In genomic region chr11:78500623-78501202, GRCm38 (mm10) we compare ENCODE assay signal across 19 mouse cellular contexts. TPM values are rescaled to one million over a fixed set of nuclear protein-coding genes. Genes with fewer than 3 reads are reported as not detected.
DNase-seq lines count a peak whose midpoint lies in the region; ATAC-seq lines count a peak whose summit lies in the region.
"Had no signal": no experiment of that assay in that cellular context is flagged by ENCODE, and none has a peak within 500 bp of the region (broad histone marks: within the 10 kb centered on the region; RNA-seq: fewer than 3 reads in every experiment).

No protein-coding gene starts in this region.

- no peak overlapping the region for H3K4me2 ChIP-seq in hindbrain, embryonic 11.5 days (replicated peaks; ENCODE audit: low read depth, low read length)
- no peak overlapping the region; the same call in 1 of the 2 replicates for H3K4me2 ChIP-seq in hindbrain, embryonic 14.5 days (replicated peaks)
- no peak overlapping the region for H3K4me2 ChIP-seq in midbrain, embryonic 13.5 days (replicated peaks)
- H3K4me2 ChIP-seq in intestine, embryonic 16.5 days (ENCODE audit: low read depth, low read length) = no peak overlapping the region

- DNase-seq in hindbrain, embryonic 10.5 days (ENCODE audit: low spot score) = no peak
- no peak for DNase-seq in hindbrain, embryonic 11.5 days (ENCODE audit: low spot score)
- no peak for DNase-seq in hindbrain, embryonic 14.5 days (ENCODE audit: low spot score)
- DNase-seq in liver = peak; percentile 35
- DNase-seq in urinary bladder, postnatal 14 days (ENCODE audit: low spot score) = no peak
- DNase-seq: adrenal gland, postnatal 10 days; cerebellum, adult 18-20 months; gastrocnemius, postnatal 25 days; kidney, postnatal 10 days; layer of hippocampus, adult 9-11 months; right cerebral cortex, postnatal 14 days; thymus, adult 2 months had no signal

- peaks cover 44% of the 10 kb centered on the region for H3K4me1 ChIP-seq in hindbrain, embryonic 10.5 days (replicated peaks)
- H3K4me1 ChIP-seq in hindbrain, embryonic 11.5 days (replicated peaks; ENCODE audit: control insufficient read depth, insufficient read depth, low read length) = no peaks in the 10 kb centered on the region
- H3K4me1 ChIP-seq in hindbrain, embryonic 14.5 days (replicated peaks; ENCODE audit: control insufficient read depth, insufficient read depth, low read length) = peaks cover 16% of the 10 kb centered on the region
- H3K4me1 ChIP-seq in midbrain, embryonic 13.5 days (replicated peaks) = peaks cover 23% of the 10 kb centered on the region
- H3K4me1 ChIP-seq in intestine, embryonic 16.5 days (ENCODE audit: control insufficient read depth, insufficient read depth, low read length) = peaks cover 8% of the 10 kb centered on the region

- peak overlapping the region; percentile 24 for H3K4me3 ChIP-seq in hindbrain, embryonic 10.5 days
- H3K4me3 ChIP-seq in hindbrain, embryonic 11.5 days (ENCODE audit: low read depth, low read length) = no peak overlapping the region
- peak overlapping the region; percentile 15; the same call in 1 of the 2 replicates for H3K4me3 ChIP-seq in hindbrain, embryonic 14.5 days (replicated peaks; ENCODE audit: low read length)
- H3K4me3 ChIP-seq in midbrain, embryonic 13.5 days (replicated peaks) = no peak overlapping the region
- H3K4me3 ChIP-seq in intestine, embryonic 16.5 days (ENCODE audit: low read length) = no peak overlapping the region
- H3K4me3 ChIP-seq: heart, embryonic 10.5 days; myocyte had no signal

- 80% methylated on average over 9 of the region's 9 CpGs for WGBS in hindbrain, embryonic 10.5 days
- 83% methylated on average over 9 of the region's 9 CpGs for WGBS in hindbrain, embryonic 11.5 days
- whole genome bisulfite sequencing in hindbrain, embryonic 14.5 days = 85% methylated on average over 9 of the region's 9 CpGs
- WGBS in midbrain, embryonic 13.5 days = 84% methylated on average over 9 of the region's 9 CpGs
- 46% methylated on average over 9 of the region's 9 CpGs for WGBS in intestine, embryonic 16.5 days

- peak overlapping the region; percentile 66 for H3K27ac ChIP-seq in hindbrain, embryonic 10.5 days
- H3K27ac ChIP-seq in hindbrain, embryonic 11.5 days (ENCODE audit: low read depth, low read length) = no peak overlapping the region
- H3K27ac ChIP-seq in hindbrain, embryonic 14.5 days = no peak overlapping the region
- no peak overlapping the region for H3K27ac ChIP-seq in midbrain, embryonic 13.5 days
- H3K27ac ChIP-seq in intestine, embryonic 16.5 days (ENCODE audit: low read length) = no peak overlapping the region
- H3K27ac ChIP-seq: heart, embryonic 10.5 days had no signal

- H3K36me3 ChIP-seq in hindbrain, embryonic 10.5 days = peaks cover 5% of the 10 kb centered on the region
- H3K36me3 ChIP-seq in hindbrain, embryonic 11.5 days (ENCODE audit: control insufficient read depth, insufficient read depth, low read length) = no peaks in the 10 kb centered on the region
- H3K36me3 ChIP-seq in hindbrain, embryonic 14.5 days (replicated peaks; ENCODE audit: control insufficient read depth, insufficient read depth) = 0 out of 2 replicates have a peak, but pooled peaks cover 2% of the 10 kb centered on the region
- H3K36me3 ChIP-seq in midbrain, embryonic 13.5 days = peaks cover 6% of the 10 kb centered on the region; the same call in 1 of the 2 replicates
- no peaks in the 10 kb centered on the region for H3K36me3 ChIP-seq in intestine, embryonic 16.5 days (ENCODE audit: control insufficient read depth, insufficient read depth, low read length)

- H3K9ac ChIP-seq in hindbrain, embryonic 11.5 days (ENCODE audit: low read depth, low read length) = no peak overlapping the region
- H3K9ac ChIP-seq in hindbrain, embryonic 14.5 days = no peak overlapping the region
- H3K9ac ChIP-seq in midbrain, embryonic 13.5 days (replicated peaks) = 0 out of 2 replicates have a peak overlapping the region, but pooled peaks have one; percentile 23
- no peak overlapping the region for H3K9ac ChIP-seq in intestine, embryonic 16.5 days (ENCODE audit: low read depth, low read length)

- peaks cover 43% of the 10 kb centered on the region for H3K27me3 ChIP-seq in hindbrain, embryonic 10.5 days (ENCODE audit: insufficient read depth, poor library complexity, severe bottlenecking)
- H3K27me3 ChIP-seq in hindbrain, embryonic 11.5 days (ENCODE audit: control insufficient read depth, insufficient read depth, low read length) = peaks cover 8% of the 10 kb centered on the region
- H3K27me3 ChIP-seq in hindbrain, embryonic 14.5 days (ENCODE audit: control insufficient read depth, insufficient read depth, low read length) = peaks cover 7% of the 10 kb centered on the region; the same call in 1 of the 2 replicates
- H3K27me3 ChIP-seq in midbrain, embryonic 13.5 days = peaks cover 16% of the 10 kb centered on the region; the same call in 1 of the 2 replicates
- H3K27me3 ChIP-seq in intestine, embryonic 16.5 days (replicated peaks; ENCODE audit: control insufficient read depth, insufficient read depth, low read length) = peaks cover 18% of the 10 kb centered on the region

- H3K9me3 ChIP-seq in hindbrain, embryonic 10.5 days = no peaks in the 10 kb centered on the region
- no peaks in the 10 kb centered on the region for H3K9me3 ChIP-seq in hindbrain, embryonic 11.5 days (ENCODE audit: control insufficient read depth, low read length)
- no peaks in the 10 kb centered on the region for H3K9me3 ChIP-seq in hindbrain, embryonic 14.5 days (ENCODE audit: control insufficient read depth, low read length)
- no peaks in the 10 kb centered on the region for H3K9me3 ChIP-seq in midbrain, embryonic 13.5 days
- no peaks in the 10 kb centered on the region for H3K9me3 ChIP-seq in intestine, embryonic 16.5 days (ENCODE audit: control insufficient read depth, low read length)
- H3K9me3 ChIP-seq: heart, embryonic 10.5 days had no signal

- no peak for ATAC-seq in hindbrain, embryonic 11.5 days (ENCODE audit: low FRiP score)
- ATAC-seq in hindbrain, embryonic 14.5 days (ENCODE audit: low FRiP score) = no peak
- no peak for ATAC-seq in midbrain, embryonic 13.5 days
- no peak for ATAC-seq in intestine, embryonic 16.5 days
- ATAC-seq: intestine, postnatal 0 days had no signal

RNA-seq across cellular contexts. Expression of gene Vtn, which starts 1.8 kb away (rescaled TPM):
- polyA plus RNA-seq in hindbrain, embryonic 10.5 days (2016; fragmentation: Nextera tagmentation; extraction: Ambion mirVana) = 66.9 and 96.6 TPM in 2 replicates
- polyA plus RNA-seq in hindbrain, embryonic 11.5 days (2014; fragmentation: Nextera tagmentation; extraction: Ambion mirVana) = 95.4 and 129 TPM in 2 replicates
- 178 and 201 TPM in 2 replicates for polyA plus RNA-seq in hindbrain, embryonic 14.5 days (2014; fragmentation: Nextera tagmentation; extraction: Ambion mirVana)
- 109 and 138 TPM in 2 replicates for polyA plus RNA-seq in midbrain, embryonic 13.5 days (2015; fragmentation: Nextera tagmentation; extraction: Ambion mirVana)
- polyA plus RNA-seq in intestine, embryonic 16.5 days (2015; fragmentation: Nextera tagmentation; extraction: Ambion mirVana) = 18.1 and 29.3 TPM in 2 replicates
- polyA plus RNA-seq: myocyte had no signal

RNA-seq across cellular contexts. Expression of gene Sebox, which starts 2.5 kb away (rescaled TPM):
- polyA plus RNA-seq in hindbrain, embryonic 10.5 days (2016; fragmentation: Nextera tagmentation; extraction: Ambion mirVana) = not detected in 2 replicates
- not detected in 2 replicates for polyA plus RNA-seq in hindbrain, embryonic 11.5 days (2014; fragmentation: Nextera tagmentation; extraction: Ambion mirVana)
- 0.21 TPM in 1 of 2 replicates, not detected in the other for polyA plus RNA-seq in hindbrain, embryonic 14.5 days (2014; fragmentation: Nextera tagmentation; extraction: Ambion mirVana)
- not detected in 2 replicates for polyA plus RNA-seq in midbrain, embryonic 13.5 days (2015; fragmentation: Nextera tagmentation; extraction: Ambion mirVana)
- not detected in 2 replicates for polyA plus RNA-seq in intestine, embryonic 16.5 days (2015; fragmentation: Nextera tagmentation; extraction: Ambion mirVana)
- polyA plus RNA-seq: heart, embryonic 10.5 days; intestine, postnatal 0 days; limb, embryonic 11.5 days; lung, embryonic 16.5 days; myocyte had no signal

RNA-seq across cellular contexts. Expression of gene Sarm1, which starts 3.2 kb away (rescaled TPM):
- 11.2 and 20.8 TPM in 2 replicates for polyA plus RNA-seq in hindbrain, embryonic 10.5 days (2016; fragmentation: Nextera tagmentation; extraction: Ambion mirVana)
- 16.3 and 17.5 TPM in 2 replicates for polyA plus RNA-seq in hindbrain, embryonic 11.5 days (2014; fragmentation: Nextera tagmentation; extraction: Ambion mirVana)
- polyA plus RNA-seq in hindbrain, embryonic 14.5 days (2014; fragmentation: Nextera tagmentation; extraction: Ambion mirVana) = 52.0 and 55.1 TPM in 2 replicates
- 41.4 and 47.8 TPM in 2 replicates for polyA plus RNA-seq in midbrain, embryonic 13.5 days (2015; fragmentation: Nextera tagmentation; extraction: Ambion mirVana)
- polyA plus RNA-seq in intestine, embryonic 16.5 days (2015; fragmentation: Nextera tagmentation; extraction: Ambion mirVana) = 1.6 and 2.1 TPM in 2 replicates

RNA-seq across cellular contexts. Expression of gene Tmem199, which starts 11.3 kb away (rescaled TPM):
- 84.0 and 86.4 TPM in 2 replicates for polyA plus RNA-seq in hindbrain, embryonic 10.5 days (2016; fragmentation: Nextera tagmentation; extraction: Ambion mirVana)
- polyA plus RNA-seq in hindbrain, embryonic 11.5 days (2014; fragmentation: Nextera tagmentation; extraction: Ambion mirVana) = 91.3 and 95.8 TPM in 2 replicates
- polyA plus RNA-seq in hindbrain, embryonic 14.5 days (2014; fragmentation: Nextera tagmentation; extraction: Ambion mirVana) = 96.1 and 101 TPM in 2 replicates
- polyA plus RNA-seq in midbrain, embryonic 13.5 days (2015; fragmentation: Nextera tagmentation; extraction: Ambion mirVana) = 95.9 and 97.6 TPM in 2 replicates
- polyA plus RNA-seq in intestine, embryonic 16.5 days (2015; fragmentation: Nextera tagmentation; extraction: Ambion mirVana) = 60.6 and 62.2 TPM in 2 replicates

RNA-seq across cellular contexts. Expression of gene Poldip2, which starts 11.3 kb away (rescaled TPM):
- 135 and 152 TPM in 2 replicates for polyA plus RNA-seq in hindbrain, embryonic 10.5 days (2016; fragmentation: Nextera tagmentation; extraction: Ambion mirVana)
- 131 and 144 TPM in 2 replicates for polyA plus RNA-seq in hindbrain, embryonic 11.5 days (2014; fragmentation: Nextera tagmentation; extraction: Ambion mirVana)
- 168 and 176 TPM in 2 replicates for polyA plus RNA-seq in hindbrain, embryonic 14.5 days (2014; fragmentation: Nextera tagmentation; extraction: Ambion mirVana)
- polyA plus RNA-seq in midbrain, embryonic 13.5 days (2015; fragmentation: Nextera tagmentation; extraction: Ambion mirVana) = 176 and 178 TPM in 2 replicates
- 135 and 146 TPM in 2 replicates for polyA plus RNA-seq in intestine, embryonic 16.5 days (2015; fragmentation: Nextera tagmentation; extraction: Ambion mirVana)

Comparison
In these comparisons a context has a peak if more than half of its experiments do, and no peak if none do; other contexts are left out.
1. H3K4me3 ChIP-seq: peak in hindbrain, embryonic 10.5 days (single experiment) and hindbrain, embryonic 14.5 days (single experiment); none in hindbrain, embryonic 11.5 days (single experiment), midbrain, embryonic 13.5 days (single experiment) and intestine, embryonic 16.5 days (single experiment).